Mouse (Mus musculus): ENCODE data around the gene Olfr1137.

Gene Olfr1137

GRCm38 (mm10) chr2:87713079-87713478 lies at the start of gene Olfr1137:
Gene Olfr1137, minus strand, starts transcription at chr2:87713179.
- no peak for DNase-seq (ENCODE audit: low read depth, low spot score)

- DNase-seq (ENCODE audit: low read depth, low spot score): no peak
Measured at GRCm38 (mm10) chr2:87753891-87754290, 40.9 kb upstream of the Olfr1137 start, which contains the start of gene Olfr1141. Gene Olfr1141, minus strand, starts transcription at chr2:87753991.

GRCm38 (mm10) chr2:87743452-87743851 lies 30.5 kb upstream of the Olfr1137 start, which contains the start of gene Olfr1140:
Gene Olfr1140, plus strand, starts transcription at chr2:87743752.
- DNase-seq (ENCODE audit: low read depth, low spot score): no peak

GRCm38 (mm10) chr2:87739878-87740277 lies 26.9 kb upstream of the Olfr1137 start, which contains the start of gene Olfr1138:
Gene Olfr1138, minus strand, starts transcription at chr2:87739978.
- DNase-seq (ENCODE audit: low read depth, low spot score): no peak

- no peak for DNase-seq (ENCODE audit: low read depth, low spot score)
Measured at GRCm38 (mm10) chr2:87693847-87694246, 19.1 kb downstream of the Olfr1137 start, which contains the start of gene Olfr1136. Gene Olfr1136, minus strand, starts transcription at chr2:87693947.

- no peak for DNase-seq (ENCODE audit: low read depth, low spot score)
Measured at GRCm38 (mm10) chr2:87673564-87673963, 39.4 kb downstream of the Olfr1137 start, which contains the start of gene Olfr1135. Gene Olfr1135, minus strand, starts transcription at chr2:87673664.
